In genomic region chr9:24394146-24394545, GRCm38 (mm10) we compare ENCODE assay signal across 25 mouse cellular contexts.
DNase-seq lines count a peak whose midpoint lies in the region; ATAC-seq lines count a peak whose summit lies in the region.
"Had no signal": no experiment of that assay in that cellular context is flagged by ENCODE, and none has a peak within 500 bp of the region (broad histone marks: within the 10 kb centered on the region; RNA-seq: fewer than 3 reads in every experiment).

No protein-coding gene starts in this region.

- H3K9ac ChIP-seq in heart, embryonic 12.5 days = no peak overlapping the region
- no peak overlapping the region for H3K9ac ChIP-seq in kidney, embryonic 14.5 days (ENCODE audit: low read depth, low read length)
- H3K9ac ChIP-seq: embryonic facial prominence, embryonic 12.5 days; neural tube, embryonic 13.5 days; stomach, embryonic 15.5 days had no signal

- no peak overlapping the region for H3K4me3 ChIP-seq in heart, embryonic 12.5 days
- H3K4me3 ChIP-seq in kidney, embryonic 14.5 days (ENCODE audit: low read length) = no peak overlapping the region
- H3K4me3 ChIP-seq: embryonic facial prominence, embryonic 12.5 days; erythroblast, embryonic 14.5 days; gastrocnemius, adult 2 months; myocyte; neural tube, embryonic 13.5 days; stomach, embryonic 15.5 days had no signal

- DNase-seq in cerebellum, postnatal 10 days = peak; percentile 18 to 30
- peak; percentile 19 for DNase-seq in gastrocnemius, postnatal 14 days
- DNase-seq in gastrocnemius, adult 18-20 months (ENCODE audit: low spot score) = no peak
- peak; percentile 35 for DNase-seq in heart, postnatal 4 days
- DNase-seq in Muller cell, postnatal 12 days (ENCODE audit: inconsistent ontology term) = peak; percentile 83
- DNase-seq: adrenal gland, postnatal 14 days; cerebellum, adult 11 months; gastrocnemius, adult 2 months; kidney, adult 9 months; kidney, postnatal 25 days; lung, postnatal 4 days; midbrain, embryonic 14.5 days; right cerebral cortex, adult 18-20 months; right cerebral cortex, postnatal 4 days; thymus, postnatal 36 days had no signal

- 38% methylated on average over 3 of the region's 3 CpGs for WGBS in heart, embryonic 12.5 days
- WGBS in kidney, embryonic 14.5 days = 85% methylated on average over 3 of the region's 3 CpGs

- H3K27me3 ChIP-seq in heart, embryonic 12.5 days (replicated peaks) = no peaks in the 10 kb centered on the region
- H3K27me3 ChIP-seq in kidney, embryonic 14.5 days (ENCODE audit: control insufficient read depth, insufficient read depth, low read length) = no peaks in the 10 kb centered on the region
- H3K27me3 ChIP-seq: embryonic facial prominence, embryonic 12.5 days; neural tube, embryonic 13.5 days; stomach, embryonic 15.5 days had no signal

- H3K27ac ChIP-seq in heart, embryonic 12.5 days (ENCODE audit: poor library complexity, severe bottlenecking) = no peak overlapping the region
- H3K27ac ChIP-seq in kidney, embryonic 14.5 days (ENCODE audit: low read depth, low read length) = no peak overlapping the region
- H3K27ac ChIP-seq: embryonic facial prominence, embryonic 12.5 days; gastrocnemius, adult 2 months; neural tube, embryonic 13.5 days; stomach, embryonic 15.5 days had no signal

- H3K36me3 ChIP-seq in heart, embryonic 12.5 days = no peaks in the 10 kb centered on the region
- H3K36me3 ChIP-seq in kidney, embryonic 14.5 days (ENCODE audit: control insufficient read depth, insufficient read depth, low read length) = no peaks in the 10 kb centered on the region
- H3K36me3 ChIP-seq: embryonic facial prominence, embryonic 12.5 days; neural tube, embryonic 13.5 days; stomach, embryonic 15.5 days had no signal

- intact Hi-C loops in gastrocnemius, postnatal 14 days (cut with DNase I; ENCODE audit: low total_unique reads) = no loop called here

- ATAC-seq in cerebellum, adult (ENCODE audit: insufficient number of reproducible peaks, low FRiP score, low TSS enrichment) = no peak
- no peak for ATAC-seq in heart, embryonic 12.5 days (ENCODE audit: insufficient number of reproducible peaks, low FRiP score)
- no peak for ATAC-seq in kidney, embryonic 14.5 days (ENCODE audit: low FRiP score, low TSS enrichment)
- ATAC-seq: hindbrain, embryonic 16.5 days; intestine, embryonic 16.5 days had no signal

- H3K4me1 ChIP-seq in heart, embryonic 12.5 days (replicated peaks) = no peaks in the 10 kb centered on the region
- H3K4me1 ChIP-seq in kidney, embryonic 14.5 days (ENCODE audit: control insufficient read depth, insufficient read depth, low read length) = no peaks in the 10 kb centered on the region
- H3K4me1 ChIP-seq: embryonic facial prominence, embryonic 12.5 days; neural tube, embryonic 13.5 days; stomach, embryonic 15.5 days had no signal

- no peak overlapping the region for H3K4me2 ChIP-seq in heart, embryonic 12.5 days
- no peak overlapping the region for H3K4me2 ChIP-seq in kidney, embryonic 14.5 days (replicated peaks; ENCODE audit: low read depth, low read length)
- H3K4me2 ChIP-seq: embryonic facial prominence, embryonic 12.5 days; neural tube, embryonic 13.5 days; stomach, embryonic 15.5 days had no signal

- 0 out of 2 replicates have a peak, but pooled peaks cover 5% of the 10 kb centered on the region for H3K9me3 ChIP-seq in heart, embryonic 12.5 days (replicated peaks)
- H3K9me3 ChIP-seq in kidney, embryonic 14.5 days (ENCODE audit: control insufficient read depth, low read length) = no peaks in the 10 kb centered on the region
- H3K9me3 ChIP-seq: embryonic facial prominence, embryonic 12.5 days; stomach, embryonic 15.5 days had no signal
